Mouse (Mus musculus) gastrocnemius, postnatal 4 days (tissue): ENCODE data around the gene Acsf2. TPM values are rescaled to one million over a fixed set of nuclear protein-coding genes. Genes with fewer than 3 reads are reported as not detected.

Source experiments
- DNase-seq, 2 experiments: peaks; one replicate each; pipeline ENCODE4 v3.0.0; 2021 to 2022; ENCODE audit warnings: low spot score in 2 of 2, mixed read lengths in 2 of 2
- total RNA-seq, 2 experiments: library from RNA; stranded (reverse); gene quantifications; 2 replicates each; pipeline ENCODE4 v1.2.3; 2021

Acsf2 gene
- total RNA-seq, 2 experiments from 2014 or later: 10.5 to 11.6 TPM

DNA sequence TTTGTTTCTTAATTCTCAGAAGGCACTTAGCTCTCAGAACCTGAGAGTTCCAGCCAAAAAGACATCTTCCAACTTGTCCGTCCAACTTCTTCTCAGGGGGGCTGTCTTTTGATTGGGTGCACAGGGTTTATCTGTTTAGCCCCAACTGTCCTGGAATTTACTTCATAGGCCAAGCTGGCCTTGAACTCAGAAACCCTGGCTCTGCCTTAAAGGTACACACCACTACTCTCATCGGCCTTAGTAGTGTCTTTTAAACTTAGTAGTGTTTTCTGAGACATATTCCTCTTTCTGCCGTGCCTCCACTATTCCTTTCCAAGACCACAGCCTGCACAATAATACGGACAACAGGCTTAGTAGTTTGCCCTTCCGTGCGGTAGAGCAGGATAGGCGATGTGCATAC, 1.2 kb downstream of the Acsf2 start:
- DNase-seq: no peak

DNA sequence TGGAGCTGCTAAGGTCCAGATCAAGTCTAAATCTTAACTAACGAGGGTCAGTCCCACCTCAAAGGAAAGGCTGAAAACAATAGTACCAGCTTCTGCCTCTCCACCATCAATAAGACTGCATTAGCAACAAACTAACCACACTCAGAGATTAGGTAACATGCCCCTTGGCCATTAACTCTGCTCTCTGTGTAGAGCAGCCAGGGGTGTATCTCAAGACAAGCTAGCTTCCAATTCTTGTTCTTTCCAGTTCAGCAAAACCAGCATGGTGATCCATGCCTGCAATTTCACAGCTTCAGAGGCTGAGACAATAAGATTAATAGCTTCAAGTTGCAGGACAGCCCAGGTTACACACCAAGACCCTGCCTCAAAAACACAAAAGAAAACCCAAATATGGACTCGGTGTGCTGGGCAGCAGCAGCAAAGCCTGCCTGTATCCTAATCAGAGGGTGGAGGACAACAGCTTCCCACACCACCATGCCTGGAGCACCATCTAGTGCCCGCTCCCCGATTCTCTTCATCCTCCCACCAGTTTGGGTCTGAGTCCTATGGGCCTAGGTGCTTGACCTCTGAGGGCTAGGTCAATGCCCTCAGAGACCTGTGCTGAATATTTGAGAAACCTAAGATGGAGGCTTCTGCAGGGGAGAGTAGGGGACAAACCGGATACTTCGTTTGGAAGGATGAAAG, 3.1 kb downstream of the Acsf2 start:
- no peak for DNase-seq

DNA sequence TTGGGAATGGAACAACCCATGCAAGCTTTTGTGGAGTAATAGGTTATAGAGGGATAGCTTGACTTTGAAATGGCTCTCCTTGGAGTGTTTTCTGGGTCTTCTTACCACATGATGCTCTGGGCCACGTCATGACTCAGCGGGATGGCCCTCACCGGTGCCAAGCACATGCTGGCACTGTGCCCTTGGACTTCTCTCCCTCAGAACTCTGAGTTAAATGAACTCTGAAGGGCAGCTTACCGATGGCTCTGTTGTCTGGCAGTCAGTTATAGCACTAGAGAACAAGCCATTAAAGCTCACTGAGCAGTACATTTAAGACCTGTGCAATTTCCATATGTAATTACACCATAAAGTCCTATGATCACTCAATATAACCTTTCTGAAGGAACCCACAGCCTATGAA, 4.4 kb downstream of the Acsf2 start:
- no peak for DNase-seq

DNA sequence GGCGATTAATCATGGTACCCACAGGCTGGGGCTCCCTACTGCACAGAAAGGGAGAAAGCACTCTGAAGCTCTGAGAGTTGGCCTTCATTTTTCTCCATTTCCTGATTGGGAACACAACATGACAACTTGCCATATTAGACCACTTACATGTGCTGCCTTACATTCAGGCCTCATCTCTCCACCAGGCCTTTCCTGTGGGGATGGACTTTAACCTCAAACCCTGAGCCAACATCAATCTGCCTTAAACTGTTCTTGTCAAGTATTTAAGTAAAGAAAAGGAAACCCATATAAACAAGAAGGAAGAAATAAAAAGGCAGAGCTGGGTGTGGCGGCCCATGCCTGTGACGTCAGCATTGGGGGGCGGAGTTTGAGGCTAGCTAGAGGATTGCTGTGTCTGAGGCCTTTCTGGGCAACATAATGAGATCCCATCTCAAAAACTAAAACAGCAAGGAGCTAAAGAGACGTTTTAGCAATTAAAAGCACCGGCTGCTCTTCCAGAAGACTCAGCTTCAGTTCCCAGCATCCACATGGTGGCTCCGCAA, 5.3 kb downstream of the Acsf2 start:
- DNase-seq: no peak

DNA sequence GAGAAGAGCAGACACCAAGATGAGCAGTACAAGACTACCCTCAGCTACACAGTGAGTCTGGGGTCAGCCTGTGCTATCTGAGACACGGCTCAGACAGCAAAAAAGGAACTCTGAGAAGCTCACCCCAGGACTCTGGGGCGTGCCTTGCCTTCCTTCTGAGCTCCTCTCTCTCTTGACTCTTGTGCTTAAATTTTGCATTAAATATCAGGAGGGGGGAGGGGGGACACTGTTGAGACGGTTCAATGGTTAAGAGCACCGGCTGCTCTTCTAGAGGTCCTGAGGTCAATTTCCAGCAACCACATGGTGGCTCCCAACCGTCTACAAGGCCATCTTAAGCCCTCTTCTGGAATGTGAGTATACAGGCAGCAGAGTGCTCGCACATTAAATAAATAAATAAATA, 14.2 kb downstream of the Acsf2 start:
- no peak for DNase-seq

DNA sequence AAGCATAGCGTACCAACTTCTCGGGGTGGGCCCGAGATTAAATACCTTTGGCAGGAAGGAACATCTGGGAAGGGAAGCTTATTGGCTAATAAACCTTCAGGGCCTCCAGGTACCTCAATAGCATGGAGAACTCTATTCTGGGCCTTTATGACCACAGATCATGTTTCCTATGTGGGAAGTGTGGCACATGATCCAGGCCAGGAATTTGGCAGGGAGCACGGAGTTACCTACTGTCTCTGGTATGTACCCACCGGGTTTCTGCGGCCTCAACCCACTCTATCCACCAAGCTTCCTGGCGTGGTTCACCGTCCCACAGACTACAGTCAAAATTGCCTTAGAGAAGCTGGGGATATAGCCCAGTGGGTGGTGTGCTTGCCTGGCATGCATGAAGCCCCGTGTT, 16.6 kb downstream of the Acsf2 start:
- no peak for DNase-seq

DNA sequence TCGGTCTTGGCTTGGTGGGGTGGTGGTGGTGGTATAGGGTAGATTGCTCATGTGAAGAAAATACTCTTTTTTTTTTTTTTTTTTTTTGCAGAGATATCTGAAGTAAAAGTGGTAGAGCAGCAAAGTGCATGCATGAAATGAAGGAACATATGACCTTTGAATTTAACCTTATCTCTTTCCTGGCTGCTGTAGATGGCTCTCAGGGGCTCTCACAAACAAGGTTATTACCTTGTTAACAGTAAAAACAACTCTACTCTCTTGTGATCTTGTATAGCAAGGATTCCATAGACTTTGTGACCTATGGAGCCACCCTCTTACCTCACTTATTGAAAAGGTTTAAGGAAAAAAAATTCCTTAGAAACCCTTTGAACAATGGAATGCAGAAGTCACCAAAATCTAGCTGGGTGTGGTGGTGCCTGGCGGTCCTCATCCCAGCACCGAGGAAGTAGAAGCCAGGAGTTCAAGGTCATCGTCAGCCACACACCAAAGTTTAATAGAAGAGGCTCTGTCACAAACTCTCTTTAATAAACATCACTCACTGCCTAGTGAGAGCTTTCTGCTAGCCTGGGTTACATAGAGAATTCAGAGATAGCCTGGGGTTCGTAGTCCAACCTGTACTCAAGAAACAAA, 21.4 kb downstream of the Acsf2 start:
- DNase-seq: no peak

DNA sequence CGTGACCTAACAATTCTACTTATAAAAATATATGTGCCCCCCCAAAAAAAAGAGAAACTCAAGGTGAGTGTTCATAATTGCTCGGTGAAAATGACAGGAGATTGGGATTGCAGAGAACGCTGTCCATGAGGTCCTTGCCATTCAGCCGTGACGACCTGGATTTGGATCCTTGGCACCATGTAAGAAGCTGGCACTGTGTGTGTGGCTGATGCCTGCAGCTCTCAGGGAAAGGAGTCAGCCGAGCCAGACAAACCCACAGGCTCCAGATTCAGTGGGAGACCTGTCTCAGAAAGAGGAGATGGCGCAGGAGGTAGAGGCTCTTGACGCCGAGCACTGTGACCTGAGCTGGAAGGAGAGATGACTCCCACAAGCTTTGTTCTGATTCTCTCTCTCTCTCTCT, 25.3 kb downstream of the Acsf2 start:
- DNase-seq: no peak

DNA sequence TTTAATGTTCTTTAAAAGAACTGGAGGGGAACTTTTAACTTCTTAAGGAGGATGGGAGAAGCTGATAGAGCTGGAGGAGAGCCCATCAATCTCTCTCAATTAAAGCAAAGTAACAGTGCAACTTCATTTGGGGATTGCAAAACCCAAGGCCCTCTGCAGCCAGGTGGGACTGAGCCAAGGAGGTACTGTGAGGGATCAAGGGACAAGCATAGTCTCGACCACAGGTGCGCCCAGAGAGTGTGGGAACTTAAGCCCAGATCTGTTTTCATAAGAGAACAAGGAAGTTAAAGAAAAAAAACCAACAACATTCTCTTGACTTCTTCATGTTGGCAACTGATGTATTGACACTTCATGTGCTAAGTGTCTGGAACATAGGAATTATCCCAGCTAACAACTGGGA, 26.6 kb downstream of the Acsf2 start:
- no peak for DNase-seq

DNA sequence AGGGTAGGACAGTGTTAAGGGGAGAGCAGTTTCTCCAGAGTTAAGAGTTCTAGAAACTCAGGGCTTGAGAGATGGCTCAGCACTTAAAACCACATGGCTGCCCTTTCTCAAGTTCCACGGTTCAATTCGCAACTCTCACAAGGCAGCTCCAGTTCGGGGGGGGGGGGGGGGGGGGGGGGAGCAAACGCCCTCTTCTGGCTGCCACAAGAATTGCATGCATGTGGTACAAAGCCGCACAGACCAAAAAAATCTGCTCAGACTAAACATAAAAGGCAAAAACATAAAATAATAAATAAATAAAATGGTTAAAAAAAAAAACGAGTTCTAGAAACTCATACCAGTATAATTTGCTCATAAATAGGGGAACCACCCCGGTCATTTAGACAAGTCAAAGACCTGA, 27.1 kb downstream of the Acsf2 start:
- no peak for DNase-seq

DNA sequence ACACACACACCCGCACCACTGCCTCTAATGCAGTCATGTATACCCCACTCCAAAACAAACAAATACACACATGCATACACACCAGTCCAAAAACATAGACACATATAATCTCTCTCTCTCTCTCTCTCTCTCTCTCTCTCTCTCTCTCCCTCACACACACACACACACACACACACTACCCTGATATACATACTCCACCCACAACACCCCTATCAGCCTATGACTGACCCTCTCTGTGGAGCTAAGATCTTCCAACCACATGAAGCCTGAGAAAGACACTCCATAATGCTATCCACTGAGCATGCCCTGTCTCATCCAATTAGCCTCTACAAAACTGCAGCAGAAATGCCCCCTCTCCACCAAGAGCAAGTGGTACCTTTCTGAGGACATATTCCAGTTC, 29.8 kb downstream of the Acsf2 start:
- no peak for DNase-seq

DNA sequence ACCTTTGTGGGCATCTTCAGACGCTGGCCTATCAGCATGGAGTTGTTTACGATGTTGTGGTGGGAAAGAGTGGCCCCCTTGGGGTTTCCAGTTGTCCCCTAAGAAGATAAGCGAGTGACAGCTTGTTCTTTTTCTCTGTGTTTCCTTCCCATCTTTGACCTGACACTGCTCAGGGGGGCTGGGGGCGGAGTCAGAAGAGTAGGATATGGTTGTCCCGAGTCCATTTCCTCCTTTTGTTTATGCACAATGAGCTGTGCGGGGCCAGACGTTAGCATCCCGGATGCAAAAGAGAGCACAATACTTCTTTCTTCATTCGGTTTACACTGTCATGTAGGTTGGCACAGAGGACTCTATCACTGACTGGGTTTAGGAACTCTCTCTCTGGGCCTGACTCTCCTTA, 31.1 kb downstream of the Acsf2 start:
- DNase-seq: no peak

DNA sequence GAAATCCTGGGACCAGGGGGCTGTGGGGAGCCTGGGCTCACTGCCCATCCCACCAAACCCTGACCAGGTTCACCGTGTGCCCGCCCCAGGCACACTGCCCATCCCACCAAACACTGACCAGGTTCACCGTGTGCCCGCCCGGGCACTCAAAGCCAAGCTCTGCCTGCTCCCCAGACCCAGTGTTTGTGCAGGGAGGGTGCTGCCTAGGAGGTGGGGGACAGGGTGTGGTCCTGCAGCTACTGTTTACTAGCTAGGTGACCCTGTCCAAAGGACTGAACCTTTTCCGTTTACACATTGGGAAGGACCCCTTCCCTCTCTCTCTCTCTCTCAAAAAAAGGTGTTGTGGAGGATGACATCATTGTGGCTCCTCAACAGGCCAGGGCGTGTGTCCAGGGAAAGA, 34.3 kb downstream of the Acsf2 start:
- DNase-seq: no peak

DNA sequence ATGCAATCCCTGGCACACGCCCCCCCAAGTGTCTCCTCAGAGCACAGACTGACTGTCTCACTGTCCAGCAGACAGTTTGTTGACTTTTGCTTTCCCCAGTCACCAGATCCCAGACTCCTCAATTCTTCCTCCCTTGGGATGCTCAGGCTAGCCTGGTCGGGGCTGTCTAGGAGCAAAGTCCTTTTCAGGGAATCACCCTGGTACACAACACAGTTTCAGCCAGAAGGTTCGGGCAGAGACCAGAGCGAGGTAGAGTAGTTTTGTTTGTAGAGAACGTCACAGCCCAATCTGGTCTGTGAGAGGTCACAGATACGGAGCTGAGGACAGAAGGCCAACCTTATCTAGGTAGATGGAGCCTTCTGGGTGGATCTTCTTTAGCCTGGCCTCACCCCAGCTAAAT, 35.1 kb downstream of the Acsf2 start:
- DNase-seq: no peak

DNA sequence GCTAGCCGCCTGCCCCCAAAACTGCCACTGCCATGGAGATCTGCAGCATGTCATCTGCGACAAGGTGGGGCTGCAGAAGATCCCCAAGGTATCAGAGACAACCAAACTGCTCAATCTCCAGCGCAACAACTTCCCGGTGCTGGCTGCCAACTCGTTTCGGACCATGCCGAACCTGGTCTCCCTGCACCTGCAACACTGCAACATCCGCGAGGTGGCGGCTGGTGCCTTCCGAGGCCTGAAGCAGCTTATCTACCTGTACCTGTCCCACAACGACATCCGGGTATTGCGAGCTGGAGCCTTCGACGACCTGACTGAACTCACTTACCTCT, 36.6 kb downstream of the Acsf2 start:
- DNase-seq: no peak

DNA sequence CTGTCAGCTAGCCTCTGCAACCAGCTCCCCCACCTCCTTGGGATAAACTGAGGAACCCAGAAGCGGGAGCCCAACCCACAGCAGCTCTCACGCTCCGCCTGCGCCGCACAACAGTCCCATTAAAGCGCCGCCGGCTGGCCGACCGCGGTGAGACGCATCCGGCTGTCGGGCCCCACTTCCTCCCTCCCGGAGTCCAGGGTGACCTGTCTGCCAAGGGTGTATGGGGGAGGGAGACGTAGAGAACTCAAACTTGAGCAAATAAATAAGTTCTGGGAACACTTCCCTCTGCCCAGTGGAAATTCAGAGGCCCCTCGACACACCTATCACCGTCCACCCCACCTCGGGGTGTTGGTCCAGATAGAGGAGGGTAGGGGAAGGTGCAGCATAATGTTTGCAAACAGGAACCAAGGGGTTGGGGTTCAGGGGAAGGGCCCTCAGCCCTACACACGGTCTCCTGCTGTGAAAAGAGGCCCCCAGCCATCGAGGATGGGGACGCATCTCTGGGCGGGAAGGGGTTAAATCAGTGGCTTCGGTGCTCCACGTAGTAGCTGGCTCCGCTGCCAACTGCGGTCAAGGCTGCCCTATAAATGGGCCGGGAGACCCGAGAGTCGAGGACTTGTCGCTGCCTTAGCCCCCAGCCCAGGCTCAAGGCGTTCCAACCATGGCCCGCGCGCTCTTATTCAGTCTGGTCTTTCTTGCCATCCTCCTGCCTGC, 37.1 kb downstream of the Acsf2 start, which contains the start of gene Chad:
Gene Chad (plus strand): TSS at position 611 of the 714 bp plus-strand sequence.
- peak in 1 of 2 experiments; percentile 52 for DNase-seq

DNA sequence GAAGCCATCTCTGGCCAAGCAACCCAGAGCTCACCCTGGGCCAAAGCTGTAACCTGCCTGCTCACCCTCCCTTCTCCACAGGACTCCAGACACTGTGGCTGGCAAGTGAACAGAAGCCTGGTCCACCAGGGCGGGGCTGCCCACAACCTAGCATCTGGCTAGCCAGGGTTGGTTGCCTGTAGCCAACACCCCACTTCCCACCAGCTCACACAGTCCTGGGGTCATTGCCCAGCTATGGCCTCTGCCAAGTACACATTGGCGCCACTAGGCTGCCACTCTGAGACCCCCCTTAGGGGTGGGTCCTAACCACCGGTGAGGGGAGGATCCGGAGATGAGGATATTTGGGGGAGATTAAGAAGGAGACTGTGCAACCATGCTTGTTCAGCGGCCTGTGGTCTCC, 37.9 kb downstream of the Acsf2 start:
- no peak for DNase-seq

DNA sequence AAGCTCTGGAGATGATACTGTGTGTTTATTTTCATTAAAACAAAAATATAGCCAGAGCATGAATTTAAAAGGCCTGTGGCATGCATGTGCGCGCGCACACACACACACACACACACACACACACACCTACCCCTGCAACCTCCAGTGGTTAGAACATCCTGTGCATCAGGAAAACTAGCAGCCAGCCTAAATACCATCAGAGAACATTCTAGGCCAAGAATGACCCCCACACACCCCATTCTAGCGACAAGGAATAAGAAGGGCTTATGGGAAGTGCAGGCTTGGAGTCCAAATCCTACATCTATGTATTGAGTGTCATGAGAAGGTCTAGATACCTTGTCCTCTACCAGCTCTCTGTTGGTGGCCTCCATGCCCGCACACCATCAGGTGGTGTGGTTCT, 38.3 kb downstream of the Acsf2 start:
- no peak for DNase-seq

DNA sequence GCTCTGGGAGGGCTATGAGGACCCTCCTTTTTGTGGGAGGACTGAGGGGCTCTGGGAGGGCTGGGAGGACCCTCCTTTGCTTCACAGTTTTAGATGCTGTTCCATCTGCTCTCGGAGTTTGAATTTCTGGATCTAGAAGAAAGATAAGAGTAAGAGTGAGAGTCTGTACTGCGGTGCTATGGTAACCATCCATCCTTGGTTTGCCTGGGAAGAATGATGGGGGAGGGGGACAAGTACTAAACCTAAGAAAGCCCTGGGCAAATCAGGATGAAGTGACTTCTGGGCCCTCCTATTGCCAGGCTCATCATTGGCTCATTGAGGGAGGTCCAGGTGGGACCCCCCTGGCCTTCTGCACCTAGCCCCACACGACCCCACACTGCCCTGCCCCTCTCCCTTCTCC, 43.4 kb downstream of the Acsf2 start:
- no peak for DNase-seq

DNA sequence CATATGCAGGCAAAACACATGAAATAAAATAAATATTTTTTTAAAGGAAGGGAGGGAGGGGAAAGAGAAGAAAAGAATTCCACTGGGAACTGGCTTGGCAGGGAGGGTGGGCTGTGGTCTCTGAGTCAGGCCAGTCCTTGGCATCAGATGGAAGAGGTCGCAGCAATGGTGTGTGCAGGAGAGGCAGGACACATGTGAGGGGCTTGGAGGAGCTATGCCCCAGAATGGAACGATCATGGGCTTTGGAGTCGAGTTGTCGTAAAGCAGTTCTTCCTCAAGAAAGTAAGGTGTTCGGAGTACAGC, 51.3 kb downstream of the Acsf2 start:
- DNase-seq: no peak

DNA sequence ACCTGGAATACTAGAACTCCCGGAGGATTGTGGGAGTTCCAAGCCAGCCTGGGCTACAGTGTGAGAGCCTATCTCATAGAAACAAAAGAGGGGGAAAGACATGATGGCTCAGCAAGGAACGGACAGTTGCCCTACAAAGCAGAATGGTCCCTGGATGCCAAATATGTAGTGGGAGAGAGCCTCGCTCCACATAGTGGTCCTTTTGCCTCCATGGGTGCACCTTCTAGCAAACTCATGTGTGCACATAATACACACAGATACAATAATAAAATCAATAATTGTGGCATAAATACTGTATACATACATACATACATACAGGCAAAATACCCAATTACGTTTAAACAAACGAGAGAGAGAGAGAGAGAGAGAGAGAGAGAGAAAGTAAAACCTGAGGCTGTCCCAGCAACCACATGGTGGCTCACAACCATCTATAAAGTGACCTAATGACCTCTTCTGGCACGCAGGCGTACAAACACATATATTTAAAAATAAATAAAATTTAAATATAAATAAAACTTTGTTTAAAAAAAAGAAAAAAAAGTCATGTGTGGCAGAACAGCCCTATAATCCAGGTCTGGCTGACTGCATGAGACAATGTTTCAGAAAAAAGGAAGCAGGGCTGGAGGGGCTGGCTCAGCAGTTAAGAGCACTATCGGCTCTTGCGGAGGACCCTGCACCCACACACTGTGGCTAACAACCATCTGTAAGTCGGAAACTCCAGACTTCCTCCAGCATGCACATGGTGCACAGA, 51.8 kb downstream of the Acsf2 start:
- no peak for DNase-seq
